Mouse (Mus musculus) E14TG2a.4 (cell line): ENCODE data around the gene Kcng4.

Experiments used
- CTCF ChIP-seq: conservative IDR thresholded peaks from 2 replicates; pipeline ENCODE4 v1.5.1; 2014; ENCODE audit warnings: low read length
- NANOG ChIP-seq: IDR thresholded peaks from 2 replicates; pipeline ENCODE4 v1.6.1; 2014; ENCODE audit warnings: borderline replicate concordance, low read length, mixed read lengths
- POU5F1 ChIP-seq: IDR thresholded peaks from 2 replicates; pipeline ENCODE4 v1.6.1; 2014; ENCODE audit warnings: low read length, borderline replicate concordance

GRCm38 (mm10) chr8:119590348-119590747 is 45.1 kb downstream of the Kcng4 start:
- TF ChIP-seq CTCF = no peak
- no peak for TF ChIP-seq NANOG
- no peak for TF ChIP-seq POU5F1
